Mouse (Mus musculus) kidney, embryonic 14.5 days (tissue): ENCODE data around the gene Hrc. TPM values are rescaled to one million over a fixed set of nuclear protein-coding genes. Genes with fewer than 3 reads are reported as not detected.

Experiments
- ATAC-seq: fragments of 200-750 bp; cut with Nextera tagmentation; 2 replicates; pipeline ENCODE4 v1.8.0; 2017; ENCODE audit warnings: moderate number of reproducible peaks, mild to moderate bottlenecking, moderate TSS enrichment, moderate library complexity; ENCODE audit not compliant: low FRiP score, low TSS enrichment
- H3K27ac ChIP-seq: fragments of 300-500 bp; sonication (generic); 2 replicates; pipeline ENCODE4 v1.5.1; 2014; ENCODE audit warnings: low read depth, mild to moderate bottlenecking, low read length, moderate library complexity, mixed read lengths
- H3K27me3 ChIP-seq: fragments of 300-500 bp; sonication (generic); 2 replicates; pipeline ENCODE4 v1.6.1; 2014; ENCODE audit warnings: mild to moderate bottlenecking, low read length; ENCODE audit not compliant: control insufficient read depth, insufficient read depth
- H3K36me3 ChIP-seq: fragments of 300-500 bp; sonication (generic); 2 replicates; pipeline ENCODE4 v1.6.1; 2014; ENCODE audit warnings: low read length, mixed read lengths; ENCODE audit not compliant: control insufficient read depth, insufficient read depth
- H3K4me1 ChIP-seq: fragments of 300-500 bp; sonication (generic); 2 replicates; pipeline ENCODE4 v1.6.1; 2014; ENCODE audit warnings: low read length, mixed read lengths; ENCODE audit not compliant: control insufficient read depth, insufficient read depth
- H3K4me2 ChIP-seq: fragments of 300-500 bp; sonication (generic); replicated peaks from 2 replicates; pipeline ENCODE4 v1.6.1; 2014; ENCODE audit warnings: low read depth, mild to moderate bottlenecking, low read length
- H3K4me3 ChIP-seq: fragments of 300-500 bp; sonication (generic); 2 replicates; pipeline ENCODE4 v1.5.1; 2014; ENCODE audit warnings: mild to moderate bottlenecking, low read length
- H3K9ac ChIP-seq: fragments of 300-500 bp; sonication (generic); 2 replicates; pipeline ENCODE4 v1.6.1; 2014; ENCODE audit warnings: low read depth, mild to moderate bottlenecking, low read length, moderate library complexity
- H3K9me3 ChIP-seq: fragments of 300-500 bp; sonication (generic); 2 replicates; pipeline ENCODE4 v1.6.1; 2016; ENCODE audit warnings: low read length; ENCODE audit not compliant: control insufficient read depth
- WGBS: fragments of 180-500 bp; shearing (Covaris S2); extraction: QIAGEN DNeasy Blood & Tissue Kit; methylation state at CpG from one replicate; pipeline ENCODE4 v1.1.7; 2014; 5-methylcytosine and 5-hydroxymethylcytosine counted together
- polyA plus RNA-seq: library from polyadenylated mRNA; unstranded; fragments of >200 nt; fragmentation: Nextera tagmentation; extraction: Ambion mirVana; gene quantifications from 2 replicates; pipeline ENCODE4 v1.2.1, GENCODE M21; 2014

Gene Hrc
- polyA plus RNA-seq, 1 experiment from 2014 or later, result 2.7 TPM

- no peaks in the 10 kb centered on the region for H3K36me3 ChIP-seq
- peaks cover 4% of the 10 kb centered on the region for H3K27me3 ChIP-seq
- H3K9ac ChIP-seq, result peak overlapping the region; percentile 59; the same call in 1 of the 2 replicates
- peak overlapping the region; percentile 69; the same call in 1 of the 2 replicates for H3K27ac ChIP-seq
- peaks cover 50% of the 10 kb centered on the region for H3K4me1 ChIP-seq
- ATAC-seq, result peak; percentile 28; the same call in 1 of the 2 replicates
- H3K9me3 ChIP-seq, result no peaks in the 10 kb centered on the region
- peak overlapping the region; percentile 51 for H3K4me3 ChIP-seq
- WGBS, result 4% methylated on average over 14 of the region's 14 CpGs
- peak overlapping the region; percentile 93 for H3K4me2 ChIP-seq
Measured at GRCm38 (mm10) chr7:45338161-45338911, 3.2 kb downstream of the Hrc start.

GRCm38 (mm10) chr7:45339410-45340065 lies 4.4 kb downstream of the Hrc start:
- no peaks in the 10 kb centered on the region for H3K36me3 ChIP-seq
- peaks cover 44% of the 10 kb centered on the region for H3K4me1 ChIP-seq
- no peaks in the 10 kb centered on the region for H3K9me3 ChIP-seq
- ATAC-seq, result peak; percentile 77
- H3K4me3 ChIP-seq, result peak overlapping the region; percentile 51
- WGBS, result under 1% methylated on average over 36 of the region's 39 CpGs
- H3K9ac ChIP-seq, result peak overlapping the region; percentile 59
- peak overlapping the region; percentile 93 for H3K4me2 ChIP-seq
- peaks cover 4% of the 10 kb centered on the region for H3K27me3 ChIP-seq
- H3K27ac ChIP-seq, result peak overlapping the region; percentile 69; the same call in 1 of the 2 replicates

- WGBS, result 3% methylated on average over 11 of the region's 11 CpGs
- Histone ChIP-seq H3K36me3 (no peaks in the 10 kb centered on the region), H3K4me3 (peak overlapping the region; percentile 51), H3K27ac (peak overlapping the region; percentile 43), H3K9ac (peak overlapping the region; percentile 59), H3K4me2 (peak overlapping the region; percentile 93), H3K27me3 (peaks cover 4% of the 10 kb centered on the region), H3K4me1 (peaks cover 38% of the 10 kb centered on the region), H3K9me3 (no peaks in the 10 kb centered on the region)
- ATAC-seq, result no peak
Measured at GRCm38 (mm10) chr7:45340066-45340442, 5.0 kb downstream of the Hrc start.

- no peak for ATAC-seq
- H3K9me3 ChIP-seq, result no peaks in the 10 kb centered on the region
- peak overlapping the region; percentile 51 for H3K4me3 ChIP-seq
- peaks cover 4% of the 10 kb centered on the region for H3K27me3 ChIP-seq
- H3K4me2 ChIP-seq, result peak overlapping the region; percentile 93
- WGBS, result under 1% methylated on average over 11 of the region's 11 CpGs
- peak overlapping the region; percentile 59; the same call in 1 of the 2 replicates for H3K9ac ChIP-seq
- peaks cover 34% of the 10 kb centered on the region for H3K4me1 ChIP-seq
- peak overlapping the region; percentile 56 for H3K27ac ChIP-seq
- no peaks in the 10 kb centered on the region for H3K36me3 ChIP-seq
Measured at GRCm38 (mm10) chr7:45340669-45341068, 5.6 kb downstream of the Hrc start.

GRCm38 (mm10) chr7:45341303-45341702 lies 6.2 kb downstream of the Hrc start:
- Histone ChIP-seq H3K36me3 (no peaks in the 10 kb centered on the region), H3K9ac (no peak overlapping the region), H3K9me3 (no peaks in the 10 kb centered on the region), H3K4me3 (peak overlapping the region; percentile 51; the same call in 1 of the 2 replicates), H3K27ac (peak overlapping the region; percentile 56), H3K4me1 (peaks cover 34% of the 10 kb centered on the region), H3K4me2 (peak overlapping the region; percentile 93), H3K27me3 (peaks cover 4% of the 10 kb centered on the region)
- 5% methylated on average over 8 of the region's 8 CpGs for WGBS
- peak; percentile 22 for ATAC-seq

GRCm38 (mm10) chr7:45342081-45342480 lies 7.0 kb downstream of the Hrc start:
- Histone ChIP-seq H3K4me1 (peaks cover 34% of the 10 kb centered on the region), H3K4me3 (no peak overlapping the region), H3K27me3 (peaks cover 4% of the 10 kb centered on the region), H3K4me2 (no peak overlapping the region), H3K9ac (no peak overlapping the region), H3K27ac (no peak overlapping the region), H3K36me3 (no peaks in the 10 kb centered on the region), H3K9me3 (no peaks in the 10 kb centered on the region)
- WGBS, result 92% methylated on average over 11 of the region's 11 CpGs
- ATAC-seq, result no peak

- 21% methylated on average over 13 of the region's 13 CpGs for WGBS
- Histone ChIP-seq H3K27ac (no peak overlapping the region), H3K4me2 (no peak overlapping the region), H3K4me3 (no peak overlapping the region), H3K27me3 (no peaks in the 10 kb centered on the region; the same call in 1 of the 2 replicates), H3K36me3 (no peaks in the 10 kb centered on the region), H3K9ac (no peak overlapping the region), H3K9me3 (no peaks in the 10 kb centered on the region), H3K4me1 (peaks cover 23% of the 10 kb centered on the region)
- no peak for ATAC-seq
Measured at GRCm38 (mm10) chr7:45343543-45343942, 8.5 kb downstream of the Hrc start.

GRCm38 (mm10) chr7:45346905-45347304 lies 11.8 kb downstream of the Hrc start:
- Histone ChIP-seq H3K4me1 (no peaks in the 10 kb centered on the region), H3K9me3 (no peaks in the 10 kb centered on the region), H3K27me3 (no peaks in the 10 kb centered on the region; the same call in 1 of the 2 replicates), H3K36me3 (no peaks in the 10 kb centered on the region), H3K9ac (no peak overlapping the region), H3K4me3 (no peak overlapping the region), H3K27ac (no peak overlapping the region), H3K4me2 (no peak overlapping the region)
- ATAC-seq, result no peak
- 70% methylated on average over 13 of the region's 13 CpGs for WGBS

- H3K4me3 ChIP-seq, result no peak overlapping the region
- no peak for ATAC-seq
- 23% methylated on average over 5 of the region's 5 CpGs for WGBS
- H3K9me3 ChIP-seq, result no peaks in the 10 kb centered on the region
- no peak overlapping the region for H3K9ac ChIP-seq
- H3K4me1 ChIP-seq, result no peaks in the 10 kb centered on the region
- H3K4me2 ChIP-seq, result no peak overlapping the region
- H3K27me3 ChIP-seq, result no peaks in the 10 kb centered on the region
- H3K36me3 ChIP-seq, result no peaks in the 10 kb centered on the region
- no peak overlapping the region for H3K27ac ChIP-seq
Measured at GRCm38 (mm10) chr7:45353041-45353440, 18.0 kb downstream of the Hrc start.
